Mouse (Mus musculus) cerebellum, adult 11 months (tissue): ENCODE results near the gene Cemip.
A peak's percentile ranks its signal among the peaks of the same experiment; 100 is the strongest.

ENCODE experiments used
- DNase-seq: peaks from one replicate; pipeline ENCODE4 v3.0.0; 2022

Gene Cemip

DNA sequence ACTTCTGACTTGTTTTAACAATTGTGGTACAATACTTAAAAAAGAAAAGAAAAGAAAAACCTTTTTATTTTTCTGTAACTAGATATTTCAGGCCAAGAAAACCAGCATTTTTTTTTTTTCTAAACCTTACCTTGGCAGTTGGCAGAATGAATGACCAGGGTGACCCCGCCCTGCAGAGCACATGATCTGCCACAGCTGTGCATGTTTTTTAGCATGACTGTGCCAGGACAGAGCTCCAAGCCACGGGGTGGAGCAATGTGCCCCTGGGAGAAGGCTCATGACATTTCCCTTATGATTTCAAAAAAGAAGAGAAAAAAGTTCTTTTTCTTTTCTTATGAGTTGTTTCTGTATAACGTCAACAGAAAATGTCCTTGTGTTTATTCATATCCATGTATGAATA lies 196.9 kb downstream of the Cemip start:
- DNase-seq = no peak

DNA sequence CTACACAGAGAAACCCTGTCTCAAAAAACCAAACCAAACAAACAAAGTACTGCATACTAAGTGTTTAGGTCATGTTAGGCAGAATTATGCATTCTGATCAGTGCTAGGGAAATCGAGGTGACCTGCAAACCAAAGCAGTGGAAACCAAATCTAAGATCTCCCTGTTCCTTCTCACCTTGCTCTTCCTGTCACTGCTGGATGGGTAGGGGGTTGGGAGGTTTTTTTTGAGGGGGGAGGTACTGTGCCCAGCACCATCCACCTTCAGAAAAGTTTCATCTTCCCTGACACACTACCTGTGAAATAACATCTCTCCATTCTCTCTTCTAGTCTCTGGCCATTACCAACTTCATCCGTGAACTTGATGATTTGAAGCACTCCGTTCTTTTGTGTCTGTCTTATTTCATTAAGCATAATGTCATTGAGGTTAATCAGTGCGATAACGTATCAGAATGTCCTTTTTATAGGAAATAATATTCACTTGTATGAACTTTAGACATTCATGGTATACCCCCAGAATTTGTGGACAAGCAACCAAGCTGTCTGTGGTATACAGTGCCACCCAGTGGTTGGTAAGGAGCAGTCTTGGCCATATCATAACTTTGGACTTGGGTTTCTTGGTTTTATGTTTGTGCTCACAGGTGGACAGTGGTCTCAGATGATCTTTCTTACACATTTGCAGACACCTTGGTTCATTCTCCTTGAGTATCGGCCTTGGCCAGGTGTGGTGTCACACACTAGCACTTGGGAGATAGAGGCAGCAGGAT lies 199.8 kb downstream of the Cemip start:
- no peak for DNase-seq

- no peak for DNase-seq
Observed at GRCm38 (mm10) chr7:83885835-83886234, 200.5 kb downstream of the Cemip start.

- DNase-seq = peak; percentile 18
Observed at GRCm38 (mm10) chr7:83884921-83885532, 201.3 kb downstream of the Cemip start.

DNA sequence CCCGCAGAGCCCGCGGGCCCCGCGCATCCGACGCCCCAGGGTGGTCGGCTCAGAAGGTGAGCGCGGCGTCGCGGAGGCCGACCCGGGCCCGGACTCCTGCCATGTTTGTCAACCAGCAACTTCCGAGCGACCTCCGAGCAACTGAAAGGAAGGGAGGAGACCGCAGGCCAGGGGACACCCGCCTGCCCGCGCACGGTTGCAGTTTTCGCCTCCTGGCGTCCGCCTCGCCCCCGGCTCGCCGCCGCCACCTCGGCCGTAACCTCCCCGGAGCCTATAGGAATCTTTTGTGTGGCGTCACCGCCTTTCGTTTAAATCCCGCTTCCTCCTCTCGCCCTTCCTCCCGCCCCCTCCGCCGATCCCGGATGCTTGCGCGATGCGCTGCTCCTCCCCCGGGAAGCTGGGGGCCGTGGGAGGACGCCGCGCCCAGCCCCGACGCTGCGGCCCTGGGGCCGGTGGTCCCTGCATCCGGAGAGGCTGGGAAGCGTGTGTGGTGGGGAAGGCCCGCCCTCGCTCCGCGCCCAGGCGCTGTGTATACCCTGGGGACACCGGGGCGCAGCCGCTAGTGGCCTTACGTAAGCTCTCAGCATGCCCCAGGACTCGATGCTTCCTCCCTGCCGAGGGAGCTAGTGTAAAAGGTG lies 202.2 kb downstream of the Cemip start, which contains the start of the genes Tlnrd1 and Mesd:
TSS of gene Tlnrd1 (minus strand) at position 285 of the 638 bp plus-strand sequence.
TSS of gene Mesd (plus strand) at position 446 of the 638 bp plus-strand sequence.
- peak; percentile 85 for DNase-seq

DNA sequence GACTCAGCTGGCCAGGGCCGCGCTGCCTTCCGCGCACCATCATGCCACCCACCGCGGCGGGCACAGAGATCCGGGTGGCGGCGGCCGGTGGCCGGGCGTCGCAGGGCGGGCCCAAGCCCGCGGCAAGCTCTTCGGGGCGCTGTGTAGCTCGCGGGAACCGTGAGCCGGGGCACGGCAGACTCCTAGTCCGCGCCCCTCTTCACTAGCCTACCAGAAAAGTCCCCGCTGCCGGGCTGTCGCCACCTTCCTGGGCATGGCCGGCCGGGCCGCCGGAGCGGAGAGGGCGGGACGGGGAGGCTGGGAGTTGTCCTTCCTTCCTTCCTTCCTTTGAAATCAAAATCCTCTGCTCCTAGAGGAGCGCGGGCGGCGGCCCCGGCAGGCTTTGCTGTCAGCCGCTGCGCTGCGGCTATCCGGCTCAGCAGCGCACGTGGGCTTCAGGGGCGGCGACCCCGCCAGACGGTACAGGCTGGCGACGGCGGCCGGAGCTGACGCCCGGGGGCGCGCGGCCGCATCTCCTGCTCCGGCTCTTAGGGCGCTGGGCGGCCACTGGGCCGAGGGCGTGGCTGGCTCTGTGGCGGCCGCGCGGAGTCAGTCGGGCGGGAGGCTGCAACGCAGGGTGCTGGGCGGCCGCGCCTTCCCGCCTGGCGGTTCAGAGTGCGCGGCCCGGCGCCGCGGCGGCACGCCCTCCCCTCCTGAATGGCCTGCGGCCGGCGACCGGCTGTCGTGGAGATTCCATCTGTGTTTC lies 202.9 kb downstream of the Cemip start:
- no peak for DNase-seq
